22 mouse cellular contexts compared by ENCODE assay signal in genomic region chrX:153940089-153940488, GRCm38 (mm10).
A peak's percentile ranks its signal among the peaks of the same experiment; 100 is the strongest.
DNase-seq lines count a peak whose midpoint lies in the region; ATAC-seq lines count a peak whose summit lies in the region.
"Had no signal": no experiment of that assay in that cellular context is flagged by ENCODE, and none has a peak within 500 bp of the region (broad histone marks: within the 10 kb centered on the region; RNA-seq: fewer than 3 reads in every experiment).

No protein-coding gene starts in this region.

- H3K4me1 ChIP-seq in intestine, embryonic 15.5 days (replicated peaks), result no peaks in the 10 kb centered on the region
- H3K4me1 ChIP-seq in intestine, embryonic 16.5 days (ENCODE audit: control insufficient read depth, insufficient read depth, low read length), result no peaks in the 10 kb centered on the region
- H3K4me1 ChIP-seq in hindbrain, embryonic 13.5 days (replicated peaks), result no peaks in the 10 kb centered on the region
- H3K4me1 ChIP-seq: forebrain, embryonic 10.5 days; forebrain, embryonic 13.5 days; hindbrain, embryonic 15.5 days had no signal

- 90% methylated on average over 7 of the region's 7 CpGs for WGBS in intestine, embryonic 15.5 days
- WGBS in intestine, embryonic 16.5 days, result 86% methylated on average over 7 of the region's 7 CpGs
- 92% methylated on average over 7 of the region's 7 CpGs for WGBS in hindbrain, embryonic 13.5 days

- peak; percentile 1 for DNase-seq in heart, postnatal 4 days
- DNase-seq in heart, postnatal 36 days, result no peak
- peak; percentile 0 for DNase-seq in ovary, adult 18-20 months (ENCODE audit: low spot score)
- DNase-seq in ovary, postnatal 10 days (ENCODE audit: low spot score), result no peak
- DNase-seq in adrenal gland, adult (ENCODE audit: inconsistent age in 2 of 2, low spot score in 1 of 2), result no peak
- DNase-seq: adrenal gland, adult 8-10 months; adrenal gland, postnatal 25 days; cerebellum, adult 11-12 months; cerebellum, adult 8-10 months; cerebellum, postnatal 10 days; cerebellum, postnatal 36 days; embryo, embryonic 11 days; heart, adult 2 months had no signal

- ATAC-seq in intestine, embryonic 15.5 days, result peak; percentile 86
- ATAC-seq in intestine, embryonic 16.5 days, result peak; percentile 89
- no peak for ATAC-seq in hindbrain, embryonic 13.5 days (ENCODE audit: low FRiP score)
- ATAC-seq: CD4-positive, CD25-positive, alpha-beta regulatory T cell, adult 4 months; forebrain, embryonic 13.5 days; forebrain, embryonic 16.5 days had no signal

- H3K27me3 ChIP-seq in intestine, embryonic 15.5 days (replicated peaks), result no peaks in the 10 kb centered on the region
- H3K27me3 ChIP-seq in intestine, embryonic 16.5 days (replicated peaks; ENCODE audit: control insufficient read depth, insufficient read depth, low read length), result no peaks in the 10 kb centered on the region
- no peaks in the 10 kb centered on the region for H3K27me3 ChIP-seq in hindbrain, embryonic 13.5 days
- H3K27me3 ChIP-seq: forebrain, embryonic 13.5 days; hindbrain, embryonic 15.5 days had no signal

- no peaks in the 10 kb centered on the region for H3K9me3 ChIP-seq in intestine, embryonic 15.5 days
- H3K9me3 ChIP-seq in intestine, embryonic 16.5 days (ENCODE audit: control insufficient read depth, low read length), result no peaks in the 10 kb centered on the region
- H3K9me3 ChIP-seq in hindbrain, embryonic 13.5 days, result no peaks in the 10 kb centered on the region
- H3K9me3 ChIP-seq: forebrain, embryonic 10.5 days; forebrain, embryonic 13.5 days; hindbrain, embryonic 15.5 days had no signal

- no peak overlapping the region for H3K4me2 ChIP-seq in intestine, embryonic 15.5 days (replicated peaks)
- no peak overlapping the region for H3K4me2 ChIP-seq in intestine, embryonic 16.5 days (ENCODE audit: low read depth, low read length)
- no peak overlapping the region for H3K4me2 ChIP-seq in hindbrain, embryonic 13.5 days
- H3K4me2 ChIP-seq: forebrain, embryonic 13.5 days; heart, embryonic 11.5 days; hindbrain, embryonic 15.5 days had no signal

- intact Hi-C loops in heart, postnatal 36 days (cut with DNase I), result no loop called here

- H3K4me3 ChIP-seq in intestine, embryonic 15.5 days (replicated peaks), result no peak overlapping the region
- H3K4me3 ChIP-seq in intestine, embryonic 16.5 days (ENCODE audit: low read length), result no peak overlapping the region
- H3K4me3 ChIP-seq in hindbrain, embryonic 13.5 days, result no peak overlapping the region
- H3K4me3 ChIP-seq: forebrain, embryonic 10.5 days; forebrain, embryonic 13.5 days; heart, adult 2 months; hindbrain, embryonic 15.5 days had no signal

- H3K36me3 ChIP-seq in intestine, embryonic 15.5 days, result no peaks in the 10 kb centered on the region
- H3K36me3 ChIP-seq in intestine, embryonic 16.5 days (ENCODE audit: control insufficient read depth, insufficient read depth, low read length), result no peaks in the 10 kb centered on the region
- no peaks in the 10 kb centered on the region for H3K36me3 ChIP-seq in hindbrain, embryonic 13.5 days
- H3K36me3 ChIP-seq: forebrain, embryonic 10.5 days; hindbrain, embryonic 15.5 days had no signal

- no peak overlapping the region for H3K9ac ChIP-seq in intestine, embryonic 15.5 days
- H3K9ac ChIP-seq in intestine, embryonic 16.5 days (ENCODE audit: low read depth, low read length), result no peak overlapping the region
- H3K9ac ChIP-seq in hindbrain, embryonic 13.5 days, result no peak overlapping the region
- H3K9ac ChIP-seq: forebrain, embryonic 13.5 days; hindbrain, embryonic 15.5 days had no signal

- no peak overlapping the region for H3K27ac ChIP-seq in intestine, embryonic 15.5 days
- H3K27ac ChIP-seq in intestine, embryonic 16.5 days (ENCODE audit: low read length), result no peak overlapping the region
- H3K27ac ChIP-seq in hindbrain, embryonic 13.5 days, result no peak overlapping the region
- H3K27ac ChIP-seq: forebrain, embryonic 10.5 days; forebrain, embryonic 13.5 days; heart, adult 2 months; hindbrain, embryonic 15.5 days had no signal

Comparison
In these comparisons a context has a peak if more than half of its experiments do, and no peak if none do; other contexts are left out.
1. DNase-seq: peak in heart, postnatal 4 days (single experiment) and ovary, adult 18-20 months (single experiment); none in heart, postnatal 36 days (0 of 2), ovary, postnatal 10 days (single experiment) and adrenal gland, adult (0 of 2).